Mouse (Mus musculus) adrenal gland, adult 18-20 months (tissue): ENCODE results near the gene Cdrt4. TPM values are rescaled to one million over a fixed set of nuclear protein-coding genes. Genes with fewer than 3 reads are reported as not detected.

Experiments
- DNase-seq, 2 experiments: peaks; one replicate each; pipeline ENCODE4 v3.0.0; 2021 to 2022; ENCODE audit warnings: low spot score in 2 of 2
- total RNA-seq, 2 experiments: library from RNA; stranded (reverse); gene quantifications; 1 replicate in 1 of 2; 2 replicates in 1 of 2; pipeline ENCODE4 v1.2.3; 2021

Gene Cdrt4
- total RNA-seq, 2 experiments from 2014 or later, result not detected

DNA sequence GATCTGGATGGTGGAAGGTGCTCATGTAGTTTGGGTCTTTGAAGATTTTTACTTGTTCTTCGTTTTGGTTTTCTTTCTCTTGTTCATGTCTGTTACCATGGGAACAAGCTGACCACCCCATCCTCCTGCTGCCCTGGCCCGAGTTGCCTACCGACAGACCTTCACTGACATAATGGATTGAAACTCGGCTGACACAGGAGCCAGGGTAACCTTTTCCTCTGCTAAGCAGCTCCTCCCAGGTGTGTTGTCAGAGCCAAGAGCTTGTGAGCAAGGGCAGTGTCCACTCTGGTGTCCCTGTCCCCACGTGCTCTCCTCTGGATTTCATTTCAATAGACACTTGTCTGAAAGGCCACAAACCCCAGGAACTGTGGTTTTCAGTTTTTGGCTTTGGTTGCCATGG, 12.1 kb upstream of the Cdrt4 start:
- DNase-seq, result no peak

DNA sequence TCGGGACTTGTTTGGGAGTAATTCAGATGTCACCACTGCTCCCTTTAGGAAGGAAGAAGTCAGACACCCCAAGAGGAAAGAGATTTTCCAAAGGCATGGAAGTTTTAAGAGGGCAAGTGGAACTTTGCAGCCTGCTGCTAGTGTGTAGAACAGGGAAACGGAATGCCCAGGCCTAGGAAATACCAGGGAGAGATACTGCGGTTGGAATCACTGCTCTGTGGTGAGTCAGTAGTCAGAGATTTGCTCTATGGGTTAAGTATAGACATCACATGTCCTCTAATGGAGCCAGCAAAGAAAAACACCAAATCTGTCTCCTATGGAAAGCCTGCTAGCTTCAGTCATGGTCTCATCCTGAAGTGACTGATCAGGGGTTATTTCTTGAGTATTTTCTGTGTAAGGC, 10.8 kb upstream of the Cdrt4 start:
- no peak for DNase-seq

- no peak for DNase-seq
Measured at GRCm38 (mm10) chr11:62943538-62943937, 7.5 kb upstream of the Cdrt4 start.

DNA sequence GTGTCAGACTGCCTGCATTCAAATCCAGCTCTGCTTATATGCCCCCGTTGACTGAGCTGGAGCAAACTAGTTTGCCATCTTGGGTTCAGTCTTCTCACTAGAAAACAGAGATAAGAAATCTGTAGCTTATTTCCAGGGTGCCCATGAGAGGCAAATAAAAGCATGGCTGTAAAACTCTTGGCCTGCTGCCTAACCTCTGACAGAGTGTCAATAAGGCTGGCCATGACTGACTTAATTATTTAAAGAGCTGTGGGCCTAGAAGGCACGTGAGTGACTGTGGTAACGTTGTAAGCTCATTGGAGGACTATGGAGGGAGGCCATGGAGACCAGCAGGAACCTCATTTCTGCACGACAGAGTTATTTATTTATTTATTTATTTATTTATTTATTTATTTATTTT, 5.5 kb upstream of the Cdrt4 start:
- DNase-seq, result no peak

DNA sequence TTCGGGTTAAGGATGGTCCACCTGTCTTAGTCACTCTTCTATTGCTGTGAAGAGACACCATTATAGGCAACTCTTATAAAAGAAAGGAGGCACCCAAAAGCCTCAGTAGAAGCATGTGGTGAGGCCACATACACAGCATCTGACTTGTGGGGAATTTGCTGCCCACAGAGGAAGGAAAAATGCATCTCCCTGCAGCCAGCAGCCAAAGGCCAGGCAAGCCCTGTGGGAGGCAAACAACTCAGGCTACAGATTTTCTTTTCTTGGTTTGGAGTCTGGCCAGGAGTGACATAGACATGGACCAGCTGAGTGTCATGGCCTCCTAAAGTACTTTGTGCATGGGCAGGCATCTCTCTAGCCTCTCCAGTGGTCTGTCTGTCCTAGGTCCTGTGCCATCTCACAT, 1.4 kb upstream of the Cdrt4 start:
- DNase-seq, result no peak

- DNase-seq, result no peak
Measured at GRCm38 (mm10) chr11:62954766-62955165, 3.8 kb downstream of the Cdrt4 start.

DNA sequence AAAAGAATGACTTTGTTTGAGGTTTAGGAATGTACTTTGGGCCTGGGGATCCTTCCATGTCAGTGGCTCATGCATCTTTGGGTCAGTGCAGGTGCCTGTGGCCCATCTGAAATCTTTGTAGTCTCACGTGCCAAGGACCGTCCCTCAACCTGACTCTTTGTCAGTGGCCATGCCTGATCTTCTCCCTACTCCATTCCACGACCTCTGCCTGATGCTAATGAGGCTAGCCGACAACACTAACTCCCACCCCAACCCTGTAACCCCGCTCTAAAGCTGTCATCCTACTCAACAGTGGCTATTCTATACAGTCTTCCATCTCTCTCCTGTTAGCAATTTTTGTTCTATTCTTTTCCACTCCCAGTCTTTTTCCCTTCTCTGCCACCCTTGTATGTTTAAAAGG, 4.2 kb downstream of the Cdrt4 start:
- no peak for DNase-seq

DNA sequence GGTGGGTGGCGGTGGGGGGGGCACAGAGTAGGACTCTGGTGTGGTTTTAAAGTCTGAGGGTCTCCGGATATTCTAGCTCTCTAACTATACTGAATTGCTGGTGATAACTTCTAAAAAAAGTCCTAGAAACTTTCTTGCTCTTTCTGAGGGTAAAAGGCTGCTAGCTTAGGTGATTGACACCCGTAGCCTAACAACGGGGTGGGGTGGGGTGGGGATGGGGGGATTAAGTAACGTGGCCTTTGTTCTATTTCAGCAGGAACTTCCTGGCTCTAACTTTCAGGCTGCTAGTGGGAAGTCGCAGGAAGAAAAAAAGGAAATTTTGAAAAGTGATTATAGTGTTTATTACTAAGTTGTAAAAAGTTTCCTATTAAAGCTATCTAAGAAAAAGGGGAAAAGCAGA, 4.8 kb downstream of the Cdrt4 start:
- DNase-seq, result no peak

- no peak for DNase-seq
Measured at GRCm38 (mm10) chr11:62957626-62958180, 6.7 kb downstream of the Cdrt4 start.

- no peak for DNase-seq
Measured at GRCm38 (mm10) chr11:62963292-62963691, 12.3 kb downstream of the Cdrt4 start.

DNA sequence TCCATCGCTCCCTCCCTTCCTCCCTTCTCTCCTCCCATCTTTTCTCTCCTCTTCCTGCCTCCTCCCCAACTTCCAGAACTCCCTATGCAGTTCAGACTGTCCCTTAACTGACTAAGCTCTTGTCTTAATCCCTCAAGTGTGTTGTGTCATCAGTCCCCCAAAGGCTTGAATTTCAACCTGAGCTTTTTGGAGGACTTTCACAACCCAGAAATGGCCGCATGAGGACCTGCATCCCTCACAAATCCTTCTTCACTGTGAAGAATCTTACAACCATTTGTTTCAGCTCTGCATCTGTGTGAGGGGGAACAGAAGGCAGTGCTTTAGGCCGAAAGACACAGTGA, 15.4 kb downstream of the Cdrt4 start:
- no peak for DNase-seq

DNA sequence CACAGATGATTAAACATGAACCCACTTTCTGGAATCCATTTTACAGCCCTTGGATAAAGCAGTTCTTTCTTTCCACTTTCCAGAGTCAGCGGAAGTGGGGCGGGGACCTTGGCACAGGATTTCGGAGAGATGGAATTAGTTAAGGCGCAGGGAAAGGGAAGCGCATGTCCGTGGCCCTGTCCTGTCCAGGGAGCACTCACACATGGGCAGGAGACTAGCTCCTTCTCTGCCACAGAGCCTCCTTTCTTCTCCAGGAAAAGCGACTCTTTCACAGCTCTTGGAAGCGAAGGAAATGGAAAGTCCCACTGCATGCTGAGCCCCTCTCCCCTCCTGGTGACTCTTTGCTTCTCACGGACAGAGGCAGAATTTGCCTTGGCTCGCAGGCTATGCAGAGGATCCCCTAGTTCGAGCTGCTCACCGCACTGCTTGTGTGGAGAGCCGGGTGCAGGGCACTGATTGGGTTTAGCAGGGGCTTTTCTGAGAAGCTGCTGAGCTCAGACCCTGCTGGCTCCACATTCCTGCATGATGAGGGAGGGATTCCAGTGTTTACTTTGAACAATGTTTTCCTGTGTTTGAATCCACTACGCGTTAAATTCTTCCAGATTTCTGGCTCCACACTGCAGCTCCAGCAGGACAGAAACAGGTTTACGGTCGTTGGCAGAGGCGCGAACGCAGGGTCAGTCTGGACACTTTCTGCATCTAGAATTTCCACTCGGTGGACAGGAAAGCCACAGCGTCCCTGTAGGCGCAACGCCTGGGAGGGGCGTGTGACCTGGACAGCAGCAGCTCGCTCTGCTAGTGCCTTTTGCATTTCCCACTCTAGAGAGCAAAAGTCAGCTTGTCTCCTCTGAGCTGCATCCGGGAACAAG, 16.0 kb downstream of the Cdrt4 start:
- no peak for DNase-seq

GRCm38 (mm10) chr11:62977176-62977575, 26.2 kb downstream of the Cdrt4 start:
- no peak for DNase-seq

- DNase-seq, result no peak
Measured at GRCm38 (mm10) chr11:62978886-62979285, 27.9 kb downstream of the Cdrt4 start.

GRCm38 (mm10) chr11:62981729-62982128, 30.7 kb downstream of the Cdrt4 start:
- DNase-seq, result no peak

DNA sequence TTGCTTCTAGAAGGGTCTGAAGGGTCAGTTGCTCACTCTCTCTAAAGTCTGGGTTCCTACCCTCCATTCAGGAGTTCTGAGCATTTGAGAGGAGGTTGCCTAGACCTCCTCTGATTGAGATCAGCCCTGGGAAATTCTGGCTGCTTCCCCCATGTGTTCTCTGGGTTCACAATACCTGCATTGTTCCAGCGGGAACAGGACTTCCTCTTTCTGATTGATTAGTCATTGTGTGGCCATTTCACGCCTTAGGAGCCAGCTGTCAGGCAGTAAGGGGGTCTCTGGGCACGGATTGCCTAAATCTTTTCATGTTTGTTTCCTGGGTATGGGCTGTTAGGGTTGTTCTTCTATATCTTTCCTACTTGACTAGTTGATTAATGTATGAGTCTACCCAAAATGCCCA, 32.8 kb downstream of the Cdrt4 start:
- DNase-seq, result no peak

DNA sequence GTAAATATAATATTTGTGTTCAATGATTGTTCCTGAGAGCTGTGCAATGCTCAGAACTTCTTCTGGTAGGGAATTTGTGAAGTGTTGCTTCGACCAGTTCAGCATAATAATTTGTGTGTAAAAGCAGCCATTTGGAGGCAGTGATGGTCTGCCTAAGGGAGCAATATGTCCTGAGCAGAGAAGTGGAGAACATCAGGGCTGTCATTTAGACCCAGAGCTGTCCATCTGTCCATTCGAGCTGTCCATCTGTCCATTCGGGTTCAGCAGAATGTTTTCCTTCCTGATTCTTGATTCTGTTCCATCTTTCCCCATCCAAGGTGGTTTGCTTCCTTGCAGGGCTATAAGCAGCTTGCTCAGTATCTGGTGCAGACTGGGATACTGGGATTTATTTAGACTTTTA, 33.4 kb downstream of the Cdrt4 start:
- no peak for DNase-seq

- DNase-seq, result no peak
Measured at GRCm38 (mm10) chr11:62985075-62985474, 34.1 kb downstream of the Cdrt4 start.

DNA sequence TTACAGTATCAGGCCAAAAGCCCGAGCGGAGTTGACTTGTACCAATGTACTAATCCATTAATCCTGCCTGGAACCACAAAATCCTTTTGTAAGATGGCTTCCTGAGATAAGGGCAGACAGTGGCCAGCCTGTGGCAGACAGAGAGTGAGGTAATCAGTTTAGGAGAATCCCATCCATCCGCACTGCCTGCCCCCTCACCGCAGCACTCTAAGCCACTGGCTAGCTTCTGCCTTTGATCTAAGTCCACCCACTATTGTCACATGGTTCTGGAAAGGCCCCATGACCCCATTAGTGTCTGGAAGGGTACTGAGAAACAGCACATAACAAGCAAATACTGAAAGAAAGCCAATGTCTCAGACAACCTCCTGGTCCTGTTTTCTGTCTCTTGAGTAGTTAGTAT, 35.6 kb downstream of the Cdrt4 start:
- no peak for DNase-seq

- no peak for DNase-seq
Measured at GRCm38 (mm10) chr11:62990150-62990685, 39.2 kb downstream of the Cdrt4 start.

- no peak for DNase-seq
Measured at GRCm38 (mm10) chr11:62990811-62991210, 39.8 kb downstream of the Cdrt4 start.

DNA sequence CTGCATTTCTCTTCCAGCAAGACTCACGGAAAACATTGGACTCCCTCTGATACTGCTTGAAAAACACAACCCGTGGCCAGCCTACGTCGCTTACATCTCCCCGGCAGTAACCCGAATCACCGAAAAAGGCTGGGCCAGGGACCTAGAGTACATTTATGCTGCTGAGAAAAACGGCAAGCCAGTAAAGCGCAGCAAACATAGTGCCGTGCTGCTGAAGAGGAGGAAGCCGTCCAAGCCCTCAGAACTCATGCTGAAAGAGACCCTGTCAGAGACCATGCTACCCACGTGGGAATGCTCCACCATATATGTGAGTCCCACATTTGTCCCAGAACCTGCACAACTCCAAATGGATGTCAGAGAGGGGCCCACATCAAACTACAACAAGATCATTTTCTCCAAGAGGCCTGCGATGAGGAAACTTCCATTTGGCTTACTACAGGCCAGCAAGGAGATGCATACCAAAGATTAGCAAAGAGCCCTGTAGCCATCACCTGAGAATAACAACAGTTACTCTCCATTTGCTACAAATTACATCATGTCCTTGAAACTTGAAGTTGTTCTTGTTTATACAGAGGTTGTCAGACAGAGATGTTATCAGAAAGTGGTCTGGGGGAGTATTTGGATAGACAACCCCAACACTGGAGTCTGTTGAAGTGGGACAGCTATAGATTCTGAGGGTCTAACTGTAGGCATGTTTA, 41.7 kb downstream of the Cdrt4 start:
- DNase-seq, result no peak
